Mouse (Mus musculus) small intestine, adult 2 months (tissue): Measurements from ENCODE around the gene Ccdc177. TPM values are rescaled to one million over a fixed set of nuclear protein-coding genes. Genes with fewer than 3 reads are reported as not detected.

Experiments
- H3K27ac ChIP-seq: fragments of 200-500 bp; 2 replicates; pipeline ENCODE4 v1.5.1; 2012; ENCODE audit warnings: low read depth, low read length, control low read depth, inconsistent platforms; ENCODE audit not compliant: insufficient read depth
- H3K27me3 ChIP-seq: fragments of 200-500 bp; 2 replicates; pipeline ENCODE4 v1.6.1; 2012; ENCODE audit warnings: mild to moderate bottlenecking, moderate library complexity, low read length, inconsistent platforms; ENCODE audit not compliant: control insufficient read depth, insufficient read depth
- H3K36me3 ChIP-seq: fragments of 200-500 bp; 2 replicates; pipeline ENCODE4 v1.6.1; 2012; ENCODE audit warnings: mild to moderate bottlenecking, low read length, control low read depth, inconsistent platforms; ENCODE audit not compliant: control insufficient read depth, insufficient read depth
- H3K4me1 ChIP-seq: fragments of 200-500 bp; 2 replicates; pipeline ENCODE4 v1.6.1; 2012; ENCODE audit warnings: low read length, inconsistent platforms, mixed read lengths; ENCODE audit not compliant: control insufficient read depth, insufficient read depth, insufficient read length
- H3K4me3 ChIP-seq: fragments of 200-500 bp; 2 replicates; pipeline ENCODE4 v1.5.1; 2012; ENCODE audit warnings: low read depth, mild to moderate bottlenecking, control low read depth, inconsistent platforms, low read length, moderate library complexity
- CTCF ChIP-seq: fragments of 200-500 bp; IDR thresholded peaks from 2 replicates; pipeline ENCODE4 v1.5.1; 2012; ENCODE audit warnings: low read depth, mild to moderate bottlenecking, control low read depth, inconsistent platforms, low read length, moderate library complexity, mixed read lengths; ENCODE audit not compliant: insufficient replicate concordance, insufficient read length; ENCODE audit errors: extremely low read depth
- POLR2A ChIP-seq: fragments of 200-500 bp; IDR thresholded peaks from 2 replicates; pipeline ENCODE4 v1.6.1; 2012; ENCODE audit warnings: low read depth, mild to moderate bottlenecking, control low read depth, inconsistent platforms, low read length, moderate library complexity
- WGBS: fragments of 180-500 bp; shearing (Covaris S2); methylation state at CpG from one replicate; pipeline ENCODE4 v1.1.7; 2018; 5-methylcytosine and 5-hydroxymethylcytosine counted together
- polyA plus RNA-seq: library from polyadenylated mRNA; depleted of rRNA; stranded (reverse); fragments of >200 nt; gene quantifications from 2 replicates; pipeline ENCODE4 v1.2.3, GENCODE M21; 2012

Ccdc177 gene
- polyA plus RNA-seq, 1 experiment = 0.10 TPM

DNA sequence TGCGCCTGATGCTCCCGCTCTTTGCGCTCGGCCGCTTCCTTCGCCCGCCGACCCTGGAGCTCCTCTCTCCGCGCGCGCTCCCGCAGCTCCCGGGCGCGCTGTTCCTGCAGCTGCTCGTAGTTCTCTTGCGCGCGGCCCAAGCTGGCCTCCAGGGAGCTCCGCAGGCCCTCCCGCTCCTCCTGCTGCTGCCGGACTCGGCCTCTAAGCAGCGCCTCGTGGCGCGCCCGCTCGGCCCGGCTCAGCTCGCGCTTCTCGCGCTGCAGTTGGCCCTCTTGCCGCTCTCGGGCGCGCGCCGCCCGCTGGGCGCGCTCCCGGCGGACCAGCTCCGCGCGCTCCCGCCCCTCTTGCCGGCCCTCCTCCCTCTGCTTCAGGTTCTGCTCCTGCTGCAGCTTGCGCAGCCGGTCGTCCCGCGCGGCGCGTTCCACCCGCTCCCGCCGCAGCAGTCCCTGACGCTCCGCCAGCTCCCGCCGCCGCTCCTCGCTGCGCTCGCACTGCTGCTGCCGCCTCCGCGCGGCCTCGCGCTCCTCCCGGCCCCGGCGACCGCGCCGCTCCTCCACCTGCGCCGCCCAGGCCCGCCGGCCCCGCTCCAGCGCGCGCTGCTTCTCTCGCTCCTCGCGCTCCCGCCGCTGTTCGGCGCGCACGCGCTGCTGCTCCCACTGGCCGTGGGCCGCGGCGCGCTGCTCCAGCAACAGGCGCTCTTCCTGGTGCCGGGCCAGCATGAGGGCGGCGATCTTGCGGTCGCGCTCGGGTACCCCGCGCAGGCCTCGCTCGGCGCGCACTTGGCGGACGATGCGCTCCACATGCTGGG lies 2.5 kb downstream of the Ccdc177 start:
- H3K4me3 ChIP-seq = peak overlapping the region; percentile 62
- no peaks in the 10 kb centered on the region for H3K36me3 ChIP-seq
- WGBS = 1% methylated on average over 118 of the region's 122 CpGs
- no peak overlapping the region for H3K27ac ChIP-seq
- peaks cover 30% of the 10 kb centered on the region for H3K27me3 ChIP-seq
- TF ChIP-seq CTCF = no peak
- TF ChIP-seq POLR2A = no peak
- peaks cover 21% of the 10 kb centered on the region for H3K4me1 ChIP-seq

DNA sequence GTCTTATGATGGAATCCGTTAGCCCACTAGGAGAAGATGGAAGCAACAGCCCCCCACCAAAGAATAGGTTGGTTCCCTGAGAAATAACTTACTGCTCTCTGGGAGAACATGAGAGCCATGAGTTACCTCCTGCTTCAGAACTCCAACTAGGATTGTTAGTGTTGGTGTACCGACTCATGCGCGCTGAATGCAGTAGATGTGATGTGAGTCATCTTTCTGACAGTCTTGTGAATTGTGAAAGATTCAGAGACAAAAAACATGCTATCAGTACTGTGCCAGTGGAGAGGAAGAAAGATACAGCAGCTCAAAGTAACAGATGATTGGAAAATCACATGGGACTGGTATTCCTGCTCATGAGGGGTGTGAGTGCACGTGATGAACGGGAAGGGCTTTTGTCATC lies 8.9 kb downstream of the Ccdc177 start:
- Histone ChIP-seq H3K27ac (no peak overlapping the region), H3K4me1 (peaks cover 6% of the 10 kb centered on the region; the same call in 1 of the 2 replicates), H3K36me3 (no peaks in the 10 kb centered on the region), H3K27me3 (peaks cover 3% of the 10 kb centered on the region), H3K4me3 (no peak overlapping the region)
- 93% methylated on average over 6 of the region's 6 CpGs for WGBS
- no peak for TF ChIP-seq POLR2A
- TF ChIP-seq CTCF = no peak

DNA sequence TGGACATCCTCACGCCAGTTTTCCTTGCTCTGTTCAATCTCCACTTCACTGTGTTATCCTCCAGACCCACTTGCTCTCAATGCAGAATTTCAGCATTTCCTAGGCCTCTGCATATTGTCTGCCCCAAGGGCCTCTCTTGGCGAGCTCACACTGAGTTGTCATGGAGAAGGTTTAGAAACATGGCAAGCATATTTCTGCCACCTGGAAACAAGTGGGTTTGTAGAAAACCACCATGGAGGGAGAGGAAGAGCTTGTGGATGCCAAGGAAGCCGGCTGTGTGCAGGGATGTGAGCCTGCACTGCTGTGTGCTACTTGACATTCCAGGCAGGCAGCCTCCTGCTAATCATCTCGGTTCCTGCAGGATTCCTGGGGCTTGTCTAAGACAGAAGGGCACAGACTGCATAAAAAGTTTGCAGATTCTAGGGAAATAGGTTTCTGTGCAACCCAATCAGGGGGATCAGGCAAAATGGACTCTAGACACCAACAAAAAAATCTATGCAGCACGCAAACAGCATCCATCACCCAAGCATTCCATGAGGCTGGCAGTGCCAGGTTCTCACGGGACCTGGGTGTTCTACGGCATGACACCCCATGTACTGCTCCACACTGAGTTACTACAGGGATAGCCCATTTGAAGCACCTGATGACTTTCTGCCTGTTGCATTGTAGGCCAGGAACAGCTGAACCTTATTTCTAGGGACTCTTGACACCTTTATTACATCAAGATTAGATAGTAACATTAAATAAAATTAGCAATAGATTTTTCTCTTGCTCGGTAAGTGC lies 14.3 kb downstream of the Ccdc177 start:
- Histone ChIP-seq H3K4me3 (no peak overlapping the region), H3K4me1 (peaks cover 6% of the 10 kb centered on the region; the same call in 1 of the 2 replicates), H3K27ac (no peak overlapping the region), H3K27me3 (no peaks in the 10 kb centered on the region), H3K36me3 (no peaks in the 10 kb centered on the region)
- TF ChIP-seq POLR2A (no peak), CTCF (no peak)
- WGBS = 65% methylated on average over 8 of the region's 8 CpGs

DNA sequence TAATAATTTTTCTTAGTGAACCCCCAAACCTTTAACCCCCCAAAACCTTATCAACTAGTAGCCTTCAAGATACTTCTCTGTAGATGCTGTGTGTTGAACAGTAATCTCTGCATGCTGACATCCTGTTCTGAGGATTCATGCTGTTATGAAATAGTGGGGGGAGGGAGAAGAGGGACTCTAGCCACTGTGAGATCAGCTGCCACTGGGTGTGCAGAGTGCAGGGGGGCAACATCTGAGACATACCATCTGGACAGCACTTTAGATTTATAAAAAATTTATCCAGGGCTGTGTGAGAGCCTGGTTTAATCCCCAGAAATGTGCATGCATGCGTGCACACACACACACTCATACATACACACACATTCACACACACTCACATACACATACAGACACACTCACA lies 15.9 kb downstream of the Ccdc177 start:
- TF ChIP-seq POLR2A (no peak), CTCF (no peak)
- 84% methylated on average over 1 of the region's 1 CpGs for WGBS
- Histone ChIP-seq H3K4me1 (peaks cover 6% of the 10 kb centered on the region; the same call in 1 of the 2 replicates), H3K4me3 (no peak overlapping the region), H3K27ac (no peak overlapping the region), H3K27me3 (no peaks in the 10 kb centered on the region), H3K36me3 (no peaks in the 10 kb centered on the region)

DNA sequence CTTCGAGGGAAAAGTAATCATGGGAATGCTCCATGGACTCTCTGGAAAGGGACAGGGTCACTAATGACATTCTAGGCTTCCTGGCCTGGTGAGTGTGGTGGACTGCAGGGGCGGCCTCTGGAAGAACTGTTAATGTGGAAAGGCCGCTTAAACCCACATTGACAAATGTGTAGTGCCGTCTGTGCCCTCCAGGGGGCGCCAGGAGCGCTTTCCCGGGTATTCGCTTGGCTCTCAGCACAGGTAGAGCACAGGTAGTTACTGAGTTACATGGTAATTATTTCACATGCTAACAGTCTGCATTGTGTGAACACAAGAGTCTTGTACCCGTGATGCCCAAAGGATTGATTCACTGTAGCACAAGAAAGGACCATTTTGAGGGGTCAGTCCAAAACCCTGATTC lies 21.0 kb downstream of the Ccdc177 start:
- Histone ChIP-seq H3K4me1 (peaks cover 10% of the 10 kb centered on the region), H3K36me3 (no peaks in the 10 kb centered on the region), H3K4me3 (no peak overlapping the region), H3K27me3 (no peaks in the 10 kb centered on the region), H3K27ac (no peak overlapping the region)
- no peak for TF ChIP-seq POLR2A
- peak; percentile 80; the same call in 1 of the 2 replicates for TF ChIP-seq CTCF
- 38% methylated on average over 9 of the region's 9 CpGs for WGBS

DNA sequence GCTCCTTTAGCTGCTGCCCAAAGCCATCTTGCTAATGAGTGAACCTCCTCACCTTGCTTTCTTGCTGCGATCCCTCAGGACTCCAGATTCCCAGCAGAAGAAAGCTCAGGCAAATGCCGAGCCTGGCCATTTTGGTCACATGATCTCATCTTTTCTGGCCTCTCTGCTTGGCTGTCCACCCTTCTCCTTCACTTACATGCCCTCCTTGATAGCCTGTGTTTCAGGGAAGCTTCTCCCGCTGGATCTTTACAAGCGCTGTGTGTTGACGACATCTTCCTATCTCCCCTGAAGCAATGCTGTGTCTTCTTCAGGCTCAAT lies 23.2 kb downstream of the Ccdc177 start:
- Histone ChIP-seq H3K36me3 (no peaks in the 10 kb centered on the region), H3K4me1 (peaks cover 10% of the 10 kb centered on the region), H3K27ac (no peak overlapping the region), H3K27me3 (no peaks in the 10 kb centered on the region), H3K4me3 (no peak overlapping the region)
- 20% methylated on average over 5 of the region's 5 CpGs for WGBS
- TF ChIP-seq POLR2A (no peak), CTCF (no peak)
